Mouse (Mus musculus): Measurements from ENCODE around the gene Dnm1. TPM values are rescaled to one million over a fixed set of nuclear protein-coding genes. Genes with fewer than 3 reads are reported as not detected.

The Dnm1 gene
- total and polyA plus RNA-seq, 3 experiments, result 4.0 to 23.1 (median 5.5) TPM

DNA sequence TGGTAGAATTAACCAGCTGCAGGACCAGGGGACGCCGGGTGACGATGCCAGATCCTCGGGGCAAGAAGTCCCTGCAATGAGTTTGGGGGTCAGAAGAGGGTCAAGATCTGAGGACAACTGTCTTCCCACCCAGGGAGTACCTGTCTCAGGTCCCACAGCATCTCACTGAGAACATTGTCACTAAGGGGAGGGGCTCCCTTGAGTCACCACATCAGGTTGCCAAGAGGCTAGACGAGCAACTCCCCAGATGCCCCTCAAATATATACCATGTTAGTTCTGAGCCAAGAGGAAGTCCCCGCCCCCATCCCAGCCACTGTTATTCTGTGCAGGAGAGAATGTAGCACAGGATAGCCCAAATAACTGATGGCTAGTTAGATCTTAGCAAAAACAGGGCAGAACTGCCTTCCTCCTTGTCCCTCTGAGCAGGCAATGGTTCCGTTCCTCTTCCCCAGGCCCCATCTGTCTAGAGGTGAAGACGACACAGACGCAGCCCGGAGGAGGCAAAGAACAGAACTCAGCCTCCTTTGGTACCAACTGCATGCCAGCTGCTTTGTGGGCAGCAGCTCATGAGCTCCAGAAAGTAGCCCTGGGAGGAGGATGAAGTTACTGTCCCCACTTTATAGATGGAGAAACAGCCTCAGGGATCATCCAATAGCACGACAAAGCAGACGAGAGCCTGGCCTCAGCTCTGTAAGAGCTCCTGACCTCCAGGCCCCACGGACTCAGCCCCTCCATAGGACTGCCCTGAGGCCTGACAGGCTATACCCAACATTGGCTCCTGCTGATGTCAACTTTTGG, 12.1 kb downstream of the Dnm1 start:
- Histone ChIP-seq H3K4me3 (no peak overlapping the region), H3K27me3 (ENCODE audit: control insufficient read depth, insufficient read depth, low read length) (no peaks in the 10 kb centered on the region), H3K79me2 (replicated peaks; ENCODE audit: control insufficient read depth, insufficient read depth, low read length) (no peaks in the 10 kb centered on the region), H3K36me3 (ENCODE audit: control insufficient read depth, insufficient read depth, low read length) (no peaks in the 10 kb centered on the region), H3K27ac (no peak overlapping the region), H3K4me1 (ENCODE audit: control insufficient read depth, insufficient read depth, low read length) (no peaks in the 10 kb centered on the region), H3K9ac (ENCODE audit: low read depth, low read length) (no peak overlapping the region)
- no peak for TF ChIP-seq EP300 (IDR thresholded peaks at IDR 0.05; ENCODE audit: insufficient read depth, low read depth, low read length)
- intact Hi-C loops (cut with DNase I), result no loop called here
- 81% methylated on average over 13 of the region's 13 CpGs for WGBS
- DNase-seq, result no peak

DNA sequence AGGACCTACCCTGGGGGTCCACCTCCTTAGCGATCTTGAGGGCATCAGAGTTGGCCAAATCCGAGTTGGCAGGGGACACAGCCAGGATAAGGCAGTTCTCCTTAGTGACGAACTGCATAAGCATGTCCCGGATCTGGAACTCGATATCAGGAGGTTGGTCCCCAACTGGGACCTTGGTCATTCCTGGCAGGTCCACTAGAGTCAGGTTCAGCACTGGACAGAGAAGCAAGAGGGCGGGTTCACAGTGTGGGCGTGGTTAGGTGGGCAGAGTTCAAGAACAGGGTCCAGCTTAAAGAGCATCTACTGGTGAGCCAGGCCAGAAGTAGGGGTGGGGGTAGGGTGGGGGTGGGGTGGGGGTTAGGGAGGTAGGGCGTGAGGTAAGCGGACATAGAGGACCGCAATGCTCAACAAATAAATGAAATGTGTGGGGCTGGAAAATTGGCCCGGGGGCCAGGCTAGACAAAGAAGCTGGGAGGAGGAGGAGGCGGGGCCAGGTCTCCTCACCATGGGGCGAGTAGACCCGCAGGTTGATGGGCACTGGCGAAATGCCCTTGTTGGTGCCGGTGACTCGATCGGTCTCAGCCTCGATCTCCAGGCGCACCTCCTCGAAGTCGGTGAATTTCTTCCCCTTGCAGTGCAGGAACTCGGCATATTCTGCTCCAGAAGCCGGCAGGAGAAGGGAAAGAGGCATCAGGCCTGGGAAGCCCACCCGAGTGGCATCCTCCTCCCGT, 13.1 kb downstream of the Dnm1 start:
- Histone ChIP-seq H3K9ac (ENCODE audit: low read depth, low read length) (no peak overlapping the region), H3K27me3 (ENCODE audit: control insufficient read depth, insufficient read depth, low read length) (no peaks in the 10 kb centered on the region), H3K4me3 (no peak overlapping the region), H3K79me2 (replicated peaks; ENCODE audit: control insufficient read depth, insufficient read depth, low read length) (no peaks in the 10 kb centered on the region), H3K4me1 (ENCODE audit: control insufficient read depth, insufficient read depth, low read length) (no peaks in the 10 kb centered on the region), H3K36me3 (ENCODE audit: control insufficient read depth, insufficient read depth, low read length) (no peaks in the 10 kb centered on the region), H3K27ac (no peak overlapping the region)
- DNase-seq, result no peak
- WGBS, result 47% methylated on average over 26 of the region's 26 CpGs
- intact Hi-C loops (cut with DNase I), result no loop called here
- TF ChIP-seq CTCF (IDR thresholded peaks at IDR 0.05) (no peak), EP300 (IDR thresholded peaks at IDR 0.05; ENCODE audit: insufficient read depth, low read depth, low read length) (no peak), POLR2A (IDR thresholded peaks at IDR 0.05; ENCODE audit: insufficient read depth, low read depth, low read length) (no peak)

DNA sequence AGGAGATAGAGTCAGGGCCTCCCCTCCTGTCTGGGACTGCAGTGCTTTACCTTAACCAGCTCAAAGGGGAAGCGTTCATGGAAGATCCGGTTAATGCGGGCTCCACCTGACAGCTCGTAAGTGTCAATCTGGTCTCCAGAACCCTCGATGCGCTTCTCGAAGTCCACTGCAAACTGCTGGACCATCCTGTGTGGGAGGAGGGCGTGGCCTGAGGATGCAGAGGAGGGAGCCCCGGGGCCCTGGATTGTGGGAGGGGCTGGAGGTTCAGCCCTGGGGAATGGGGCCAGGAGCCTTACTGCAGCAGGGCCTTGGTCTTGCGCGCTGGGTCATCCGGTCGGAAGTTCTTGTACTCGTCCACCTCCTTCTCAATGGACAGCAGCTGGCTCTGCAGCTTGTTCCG, 17.2 kb downstream of the Dnm1 start:
- TF ChIP-seq POLR2A (IDR thresholded peaks at IDR 0.05; ENCODE audit: insufficient read depth, low read depth, low read length) (no peak), EP300 (IDR thresholded peaks at IDR 0.05; ENCODE audit: insufficient read depth, low read depth, low read length) (no peak), CTCF (IDR thresholded peaks at IDR 0.05) (no peak)
- 31% methylated on average over 15 of the region's 15 CpGs for WGBS
- Histone ChIP-seq H3K4me3 (no peak overlapping the region), H3K36me3 (ENCODE audit: control insufficient read depth, insufficient read depth, low read length) (no peaks in the 10 kb centered on the region), H3K9ac (ENCODE audit: low read depth, low read length) (no peak overlapping the region), H3K79me2 (replicated peaks; ENCODE audit: control insufficient read depth, insufficient read depth, low read length) (no peaks in the 10 kb centered on the region), H3K4me1 (ENCODE audit: control insufficient read depth, insufficient read depth, low read length) (no peaks in the 10 kb centered on the region), H3K27me3 (ENCODE audit: control insufficient read depth, insufficient read depth, low read length) (no peaks in the 10 kb centered on the region; the same call in 1 of the 2 replicates), H3K27ac (no peak overlapping the region)
- no peak for DNase-seq
- intact Hi-C loops (cut with DNase I), result no loop called here

DNA sequence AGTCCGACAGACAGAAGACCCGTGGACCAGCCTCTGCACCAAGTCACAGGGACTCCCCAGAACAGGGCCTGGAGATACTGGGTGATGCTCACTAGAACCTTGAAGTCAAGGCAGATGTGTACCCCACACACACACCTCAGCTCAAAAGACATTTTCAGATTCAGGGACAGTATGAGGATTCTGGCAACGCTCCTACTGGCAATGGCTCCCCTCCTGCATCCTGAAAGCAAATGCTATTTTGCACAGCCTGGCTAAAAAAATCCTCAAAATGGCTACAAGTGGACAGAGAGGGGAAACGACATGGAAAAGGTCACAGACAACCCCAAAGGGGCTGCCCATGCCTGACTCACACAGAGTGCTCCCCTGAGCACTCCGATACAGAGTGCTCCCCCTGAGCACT, 21.0 kb downstream of the Dnm1 start:
- Histone ChIP-seq H3K27ac (no peak overlapping the region), H3K27me3 (ENCODE audit: control insufficient read depth, insufficient read depth, low read length) (no peaks in the 10 kb centered on the region; the same call in 1 of the 2 replicates), H3K79me2 (replicated peaks; ENCODE audit: control insufficient read depth, insufficient read depth, low read length) (no peaks in the 10 kb centered on the region), H3K36me3 (ENCODE audit: control insufficient read depth, insufficient read depth, low read length) (no peaks in the 10 kb centered on the region), H3K4me1 (ENCODE audit: control insufficient read depth, insufficient read depth, low read length) (no peaks in the 10 kb centered on the region), H3K9ac (ENCODE audit: low read depth, low read length) (no peak overlapping the region), H3K4me3 (no peak overlapping the region)
- intact Hi-C loops (cut with DNase I), result no loop called here
- DNase-seq, result no peak
- WGBS, result 69% methylated on average over 5 of the region's 5 CpGs
- TF ChIP-seq CTCF (IDR thresholded peaks at IDR 0.05) (no peak), POLR2A (IDR thresholded peaks at IDR 0.05; ENCODE audit: insufficient read depth, low read depth, low read length) (no peak), EP300 (IDR thresholded peaks at IDR 0.05; ENCODE audit: insufficient read depth, low read depth, low read length) (no peak)

DNA sequence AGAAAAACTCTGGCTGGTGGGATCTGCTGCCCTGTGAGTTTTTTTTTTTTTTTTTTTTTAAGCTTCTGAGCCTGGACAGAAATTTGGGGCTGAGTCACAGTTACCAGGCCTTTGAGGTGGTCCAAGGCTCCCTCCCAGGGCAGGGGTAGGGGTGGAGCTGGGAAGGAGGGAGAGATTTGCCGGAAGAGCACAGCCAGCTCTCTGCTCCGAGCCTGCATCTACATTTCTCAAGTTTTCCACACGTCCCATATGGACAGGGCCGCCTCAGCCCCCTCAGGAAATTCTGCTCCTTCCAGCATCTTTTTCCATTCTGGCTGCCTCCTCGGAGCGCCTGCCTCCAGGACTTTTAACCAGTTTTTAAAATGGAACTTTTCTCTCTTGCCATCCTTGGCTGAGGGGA, 23.6 kb downstream of the Dnm1 start:
- WGBS, result 45% methylated on average over 6 of the region's 6 CpGs
- no peak overlapping the region for H3K27ac ChIP-seq
- no peaks in the 10 kb centered on the region for H3K79me2 ChIP-seq (replicated peaks; ENCODE audit: control insufficient read depth, insufficient read depth, low read length)
- intact Hi-C loops (cut with DNase I), result no loop called here
- H3K9ac ChIP-seq (ENCODE audit: low read depth, low read length), result no peak overlapping the region
- DNase-seq, result no peak
- no peaks in the 10 kb centered on the region; the same call in 1 of the 2 replicates for H3K4me1 ChIP-seq (ENCODE audit: control insufficient read depth, insufficient read depth, low read length)
- H3K36me3 ChIP-seq (ENCODE audit: control insufficient read depth, insufficient read depth, low read length), result no peaks in the 10 kb centered on the region
- no peak for TF ChIP-seq EP300 (IDR thresholded peaks at IDR 0.05; ENCODE audit: insufficient read depth, low read depth, low read length)
- no peak for TF ChIP-seq CTCF (IDR thresholded peaks at IDR 0.05)
- TF ChIP-seq POLR2A (IDR thresholded peaks at IDR 0.05; ENCODE audit: insufficient read depth, low read depth, low read length), result no peak
- no peak overlapping the region for H3K4me3 ChIP-seq
- H3K27me3 ChIP-seq (ENCODE audit: control insufficient read depth, insufficient read depth, low read length), result no peaks in the 10 kb centered on the region; the same call in 1 of the 2 replicates

DNA sequence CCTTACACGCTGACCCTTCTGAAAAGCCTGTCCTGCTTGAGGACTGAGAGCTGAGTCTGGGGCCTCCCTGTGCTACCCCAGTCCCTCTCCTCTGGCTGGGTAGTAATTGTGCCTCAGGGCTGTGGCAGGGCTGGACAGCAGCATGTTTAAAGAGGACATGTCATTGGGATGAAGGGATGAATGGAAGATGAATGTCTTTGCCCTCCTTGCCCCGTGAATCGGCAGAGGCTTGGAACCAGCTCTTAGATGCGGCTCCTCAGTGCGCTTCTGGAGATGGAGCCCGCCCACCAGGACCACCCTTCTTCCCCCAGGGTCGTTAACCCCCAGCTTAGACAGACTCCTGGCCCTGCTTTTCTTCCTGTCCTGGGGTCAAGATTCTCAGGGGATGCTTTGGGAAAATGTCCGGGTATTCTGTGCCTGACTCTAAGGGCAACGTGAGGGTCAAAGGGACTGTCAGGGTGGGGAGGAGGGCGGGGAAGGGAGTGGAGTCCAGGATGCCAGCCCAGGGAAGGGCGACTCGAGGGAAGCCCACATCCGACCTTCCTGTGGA, 24.2 kb downstream of the Dnm1 start:
- no peaks in the 10 kb centered on the region; the same call in 1 of the 2 replicates for H3K27me3 ChIP-seq (ENCODE audit: control insufficient read depth, insufficient read depth, low read length)
- H3K79me2 ChIP-seq (replicated peaks; ENCODE audit: control insufficient read depth, insufficient read depth, low read length), result no peaks in the 10 kb centered on the region
- TF ChIP-seq EP300 (IDR thresholded peaks at IDR 0.05; ENCODE audit: insufficient read depth, low read depth, low read length) (no peak), POLR2A (IDR thresholded peaks at IDR 0.05; ENCODE audit: insufficient read depth, low read depth, low read length) (no peak), CTCF (IDR thresholded peaks at IDR 0.05) (no peak)
- DNase-seq, result no peak
- no peak overlapping the region for H3K27ac ChIP-seq
- H3K9ac ChIP-seq (ENCODE audit: low read depth, low read length), result no peak overlapping the region
- H3K4me3 ChIP-seq, result no peak overlapping the region
- WGBS, result 50% methylated on average over 13 of the region's 13 CpGs
- H3K4me1 ChIP-seq (ENCODE audit: control insufficient read depth, insufficient read depth, low read length), result no peaks in the 10 kb centered on the region; the same call in 1 of the 2 replicates
- no peaks in the 10 kb centered on the region for H3K36me3 ChIP-seq (ENCODE audit: control insufficient read depth, insufficient read depth, low read length)
- intact Hi-C loops (cut with DNase I), result no loop called here
